Mouse (Mus musculus) thymus, adult 2 months (tissue): Measurements from ENCODE around the gene Pygl. TPM values are rescaled to one million over a fixed set of nuclear protein-coding genes. Genes with fewer than 3 reads are reported as not detected.
A peak's percentile ranks its signal among the peaks of the same experiment; 100 is the strongest.

ENCODE experiments used
- DNase-seq: peaks from one replicate; pipeline ENCODE4 v3.0.0; 2021
- H3K27ac ChIP-seq: fragments of 200-500 bp; 2 replicates; pipeline ENCODE4 v1.5.1; 2012; ENCODE audit warnings: low read length, control low read depth; ENCODE audit not compliant: control insufficient read depth, insufficient read depth
- H3K27me3 ChIP-seq: fragments of 200-500 bp; 2 replicates; pipeline ENCODE4 v1.6.1; 2012; ENCODE audit warnings: mild to moderate bottlenecking, low read length, moderate library complexity, mixed read lengths; ENCODE audit not compliant: control insufficient read depth, insufficient read depth
- H3K36me3 ChIP-seq: fragments of 200-500 bp; 2 replicates; pipeline ENCODE4 v1.6.1; 2012; ENCODE audit warnings: mild to moderate bottlenecking, low read length, moderate library complexity; ENCODE audit not compliant: control insufficient read depth, insufficient read depth
- H3K4me1 ChIP-seq: fragments of 200-500 bp; replicated peaks from 2 replicates; pipeline ENCODE4 v1.6.1; 2012; ENCODE audit warnings: low read length; ENCODE audit not compliant: control insufficient read depth, insufficient read depth
- H3K4me3 ChIP-seq: fragments of 200-500 bp; 2 replicates; pipeline ENCODE4 v1.5.1; 2012; ENCODE audit warnings: mild to moderate bottlenecking, low read length, control low read depth, moderate library complexity; ENCODE audit not compliant: control insufficient read depth, insufficient read depth
- CTCF ChIP-seq: fragments of 200-500 bp; IDR thresholded peaks from 2 replicates; pipeline ENCODE4 v1.5.1; 2012; ENCODE audit warnings: mild to moderate bottlenecking, control low read depth, low read length, moderate library complexity, borderline replicate concordance; ENCODE audit not compliant: control insufficient read depth, poor library complexity, insufficient read depth; ENCODE audit errors: extremely low read depth
- POLR2A ChIP-seq: fragments of 200-500 bp; IDR thresholded peaks from 2 replicates; pipeline ENCODE4 v1.6.1; 2012; ENCODE audit warnings: mild to moderate bottlenecking, low read length, control low read depth, moderate library complexity; ENCODE audit not compliant: control insufficient read depth, poor library complexity, insufficient read depth; ENCODE audit errors: extremely low read depth
- WGBS: fragments of 180-500 bp; shearing (Covaris S2); methylation state at CpG from one replicate; pipeline ENCODE4 v1.1.7; 2018; 5-methylcytosine and 5-hydroxymethylcytosine counted together
- polyA plus RNA-seq: library from polyadenylated mRNA; depleted of rRNA; stranded (reverse); fragments of >200 nt; gene quantifications from 2 replicates; pipeline ENCODE4 v1.2.3, GENCODE M21; 2012

The Pygl gene
- polyA plus RNA-seq, 1 experiment, result 19.7 TPM

GRCm38 (mm10) chr12:70228155-70228554, 3.1 kb downstream of the Pygl start:
- Histone ChIP-seq H3K27ac (no peak overlapping the region), H3K4me3 (no peak overlapping the region), H3K4me1 (peaks cover 24% of the 10 kb centered on the region), H3K36me3 (no peaks in the 10 kb centered on the region), H3K27me3 (no peaks in the 10 kb centered on the region)
- WGBS, result 94% methylated on average over 11 of the region's 11 CpGs
- TF ChIP-seq POLR2A (no peak), CTCF (no peak)
- no peak for DNase-seq

- WGBS, result 3% methylated on average over 52 of the region's 52 CpGs
- TF ChIP-seq POLR2A (0 out of 2 replicates have a peak, but pooled peaks have one; percentile 16), CTCF (no peak)
- peak overlapping the region; percentile 48 for H3K4me3 ChIP-seq
- H3K27me3 ChIP-seq, result no peaks in the 10 kb centered on the region
- peaks cover 22% of the 10 kb centered on the region for H3K4me1 ChIP-seq
- H3K36me3 ChIP-seq, result no peaks in the 10 kb centered on the region
- no peak overlapping the region for H3K27ac ChIP-seq
- peak; percentile 63 for DNase-seq
Measured at GRCm38 (mm10) chr12:70227121-70227932, 4.0 kb downstream of the Pygl start.

- H3K4me3 ChIP-seq, result peak overlapping the region; percentile 48; the same call in 1 of the 2 replicates
- no peaks in the 10 kb centered on the region for H3K27me3 ChIP-seq
- no peaks in the 10 kb centered on the region for H3K36me3 ChIP-seq
- WGBS, result 42% methylated on average over 5 of the region's 5 CpGs
- TF ChIP-seq CTCF, result no peak
- TF ChIP-seq POLR2A, result no peak
- DNase-seq, result no peak
- H3K4me1 ChIP-seq, result peaks cover 18% of the 10 kb centered on the region
- H3K27ac ChIP-seq, result no peak overlapping the region
Measured at GRCm38 (mm10) chr12:70226655-70227054, 4.6 kb downstream of the Pygl start.

- 93% methylated on average over 4 of the region's 4 CpGs for WGBS
- H3K4me3 ChIP-seq, result no peak overlapping the region
- no peaks in the 10 kb centered on the region for H3K27me3 ChIP-seq
- H3K4me1 ChIP-seq, result peaks cover 15% of the 10 kb centered on the region
- no peaks in the 10 kb centered on the region for H3K36me3 ChIP-seq
- H3K27ac ChIP-seq, result no peak overlapping the region
- no peak for DNase-seq
- TF ChIP-seq POLR2A, result no peak
Measured at GRCm38 (mm10) chr12:70223331-70223730, 8.0 kb downstream of the Pygl start.

GRCm38 (mm10) chr12:70221425-70221824, 9.9 kb downstream of the Pygl start:
- no peaks in the 10 kb centered on the region for H3K36me3 ChIP-seq
- 78% methylated on average over 5 of the region's 5 CpGs for WGBS
- no peak overlapping the region for H3K27ac ChIP-seq
- H3K27me3 ChIP-seq, result no peaks in the 10 kb centered on the region
- no peak for TF ChIP-seq POLR2A
- TF ChIP-seq CTCF, result no peak
- peaks cover 3% of the 10 kb centered on the region for H3K4me1 ChIP-seq
- DNase-seq, result no peak
- no peak overlapping the region for H3K4me3 ChIP-seq

GRCm38 (mm10) chr12:70218795-70219540, 12.3 kb downstream of the Pygl start:
- no peak overlapping the region for H3K27ac ChIP-seq
- no peaks in the 10 kb centered on the region for H3K36me3 ChIP-seq
- no peak for DNase-seq
- peaks cover 3% of the 10 kb centered on the region for H3K4me1 ChIP-seq
- no peaks in the 10 kb centered on the region for H3K27me3 ChIP-seq
- H3K4me3 ChIP-seq, result no peak overlapping the region
- no peak for TF ChIP-seq POLR2A
- TF ChIP-seq CTCF, result no peak
- WGBS, result 26% methylated on average over 8 of the region's 8 CpGs
